Mouse (Mus musculus) spleen, postnatal 0 days (tissue): ENCODE measurements around the gene Angpt4. TPM values are rescaled to one million over a fixed set of nuclear protein-coding genes. Genes with fewer than 3 reads are reported as not detected.

ENCODE experiments used
- microRNA counts: library from miRNA; unstranded; fragments of <30 nt; microRNA quantifications from one replicate; lab custom pipeline; 2015
- polyA plus RNA-seq: library from polyadenylated mRNA; unstranded; fragments of >200 nt; fragmentation: Nextera tagmentation; extraction: Ambion mirVana; gene quantifications from 2 replicates; pipeline ENCODE4 v1.2.1, GENCODE M21; 2015

Angpt4 gene
- 0.16 TPM in 1 of 2 replicates, not detected in the other for polyA plus RNA-seq

GRCm38 (mm10) chr2:151910919-151911500 is at the start of gene Angpt4:
Angpt4 (plus strand) TSS chr2:151911210.

GRCm38 (mm10) chr2:151979470-151980354 is 68.7 kb downstream of the Angpt4 start, which contains the start of gene Fam110a:
Fam110a (minus strand) TSS chr2:151980219.

MicroRNA genes within 50 kb of the gene (microRNA counts, 519-probe panel; counts per million panel counts)
- 88.3 counts per million for microRNA mmu-miR-1953 (lab: Ali Mortazavi, UCI)

Other genes with a start within 250 kb of the Angpt4 start
- gene Rad21l, start 242.7 kb upstream of the Angpt4 start, polyA plus RNA-seq: not detected in 2 replicates
- 0.29 TPM in 1 of 2 replicates, not detected in the other for gene Tmem74b, start 209.2 kb upstream of the Angpt4 start, polyA plus RNA-seq
- gene Psmf1, start 167.0 kb upstream of the Angpt4 start, polyA plus RNA-seq: 70.2 and 80.5 TPM in 2 replicates
- gene Rspo4, start 68.3 kb upstream of the Angpt4 start, polyA plus RNA-seq: not detected in 2 replicates
- 6.5 and 9.2 TPM in 2 replicates for gene Fam110a, start 69.0 kb downstream of the Angpt4 start, polyA plus RNA-seq
- gene Slc52a3, start 85.3 kb downstream of the Angpt4 start, polyA plus RNA-seq: 4.3 and 5.1 TPM in 2 replicates
- gene Scrt2, start 170.3 kb downstream of the Angpt4 start, polyA plus RNA-seq: not detected in 2 replicates
- 6.7 and 8.2 TPM in 2 replicates for gene Srxn1, start 194.3 kb downstream of the Angpt4 start, polyA plus RNA-seq
- 0.92 and 1.4 TPM in 2 replicates for gene Tcf15, start 232.4 kb downstream of the Angpt4 start, polyA plus RNA-seq